Mouse (Mus musculus): ENCODE results near the gene Pilrb2. TPM values are rescaled to one million over a fixed set of nuclear protein-coding genes. Genes with fewer than 3 reads are reported as not detected.
"Not testable (repeated sequence)": the region's sequence is repeated elsewhere in the genome, so short reads cannot be mapped to it uniquely, and the experiment has no call there.

Pilrb2 gene
- total and polyA plus RNA-seq, 3 experiments: 25.9 to 71.7 TPM; not detected in 1

- peak within 1 kb of the TSS; percentile 5; the same call in 1 of the 2 replicates for H3K27ac ChIP-seq (ENCODE audit: control insufficient read depth, low read depth, low read length)
- not testable (repeated sequence) for H3K9ac ChIP-seq (ENCODE audit: control insufficient read depth, low read depth, low read length, poor library complexity, severe bottlenecking); H3K4me3 ChIP-seq (ENCODE audit: control insufficient read depth in 1 of 2, insufficient read depth in 1 of 2, low read depth in 2 of 2, low read length in 2 of 2)
Measured at GRCm38 (mm10) chr5:137835966-137836520, 35.6 kb downstream of the Pilrb2 start, which contains the start of gene Pilra. TSS of gene Pilra (minus strand) at chr5:137836281.

GRCm38 (mm10) chr5:137833500-137833899 lies 38.1 kb downstream of the Pilrb2 start:
- Histone ChIP-seq H3K9me3 (replicated peaks; ENCODE audit: insufficient read depth, low read length) (no peaks in the 10 kb centered on the region), H3K36me3 (ENCODE audit: control insufficient read depth in 1 of 2, insufficient read depth in 2 of 2, low read length in 2 of 2) (0 out of 4 replicates have a peak, but pooled peaks cover 0 to 3% of the 10 kb centered on the region in 2 experiments), H3K27ac (ENCODE audit: control insufficient read depth, low read depth, low read length) (no peak overlapping the region), H3K79me2 (ENCODE audit: control insufficient read depth, insufficient read depth, low read length, poor library complexity) (no peaks in the 10 kb centered on the region), H3K27me3 (ENCODE audit: control insufficient read depth in 1 of 2, insufficient read depth in 2 of 2, low read length in 2 of 2) (no peaks in the 10 kb centered on the region), H3K4me1 (ENCODE audit: control insufficient read depth in 1 of 2, insufficient read depth in 2 of 2, low read length in 2 of 2) (peaks cover 0 to 12% of the 10 kb centered on the region in 2 experiments; a peak in 2 of 4 replicates), H3K4me3 (ENCODE audit: control insufficient read depth in 1 of 2, insufficient read depth in 1 of 2, low read depth in 2 of 2, low read length in 2 of 2) (no peak overlapping the region), H3K9ac (ENCODE audit: control insufficient read depth, low read depth, low read length, poor library complexity, severe bottlenecking) (no peak overlapping the region)
- DNase-seq (ENCODE audit: low read depth, low spot score): no peak
- no peak for TF ChIP-seq GABPA (IDR thresholded peaks at IDR 0.05; ENCODE audit: low read depth, low read length)
- TF ChIP-seq BHLHE40 (IDR thresholded peaks at IDR 0.05; ENCODE audit: borderline replicate concordance, low read depth, low read length): no peak
- TF ChIP-seq USF2 (IDR thresholded peaks at IDR 0.05; ENCODE audit: borderline replicate concordance in 1 of 2, insufficient read depth in 1 of 2, low read depth in 1 of 2, low read length in 2 of 2): no peak
- TF ChIP-seq NRF1 (IDR thresholded peaks at IDR 0.05; ENCODE audit: insufficient read depth, low read depth, low read length, poor library complexity, severe bottlenecking): no peak
- TF ChIP-seq ELF1 (IDR thresholded peaks at IDR 0.05; ENCODE audit: low read depth, low read length): no peak
- TF ChIP-seq E2F4 (IDR thresholded peaks at IDR 0.05; ENCODE audit: borderline replicate concordance, low read depth, low read length): no peak
- TF ChIP-seq CHD1 (IDR thresholded peaks at IDR 0.05; ENCODE audit: low read depth, low read length): no peak
- no peak for TF ChIP-seq MEF2A (IDR thresholded peaks at IDR 0.05; ENCODE audit: extremely low read depth, insufficient replicate concordance, low read depth, low read length, poor library complexity, severe bottlenecking)
- TF ChIP-seq POLR2AphosphoS2 (IDR thresholded peaks at IDR 0.05; ENCODE audit: low read length): no peak
- no peak for TF ChIP-seq TCF12 (IDR thresholded peaks at IDR 0.05; ENCODE audit: low read depth, low read length)
- TF ChIP-seq ETS1 (IDR thresholded peaks at IDR 0.05; ENCODE audit: low read depth, low read length): no peak
- no peak for TF ChIP-seq MXI1 (IDR thresholded peaks at IDR 0.05; ENCODE audit: low read depth, low read length)
- TF ChIP-seq ZNF384 (IDR thresholded peaks at IDR 0.05; ENCODE audit: low read depth, low read length): no peak
- TF ChIP-seq MYC (IDR thresholded peaks at IDR 0.05; ENCODE audit: low read depth, low read length): no peak
- no peak for TF ChIP-seq USF1 (IDR thresholded peaks at IDR 0.05; ENCODE audit: low read depth, low read length)
- no peak for TF ChIP-seq JUND (IDR thresholded peaks at IDR 0.05; ENCODE audit: low read depth, low read length)
- TF ChIP-seq TBP (IDR thresholded peaks at IDR 0.05; ENCODE audit: low read depth, low read length): no peak
- TF ChIP-seq SMC3 (IDR thresholded peaks at IDR 0.05; ENCODE audit: low read depth, low read length): no peak
- TF ChIP-seq MYB (IDR thresholded peaks at IDR 0.05; ENCODE audit: low read depth, low read length): no peak

More at GRCm38 (mm10) chr5:137835966-137836520, 35.6 kb downstream of the Pilrb2 start, which contains the start of gene Pilra:
- not testable (repeated sequence) for H3K79me2 ChIP-seq (ENCODE audit: control insufficient read depth, insufficient read depth, low read length, poor library complexity); DNase-seq (ENCODE audit: low read depth, low spot score); H3K9me3 ChIP-seq (replicated peaks; ENCODE audit: insufficient read depth, low read length); H3K36me3 ChIP-seq (ENCODE audit: control insufficient read depth in 1 of 2, insufficient read depth in 2 of 2, low read length in 2 of 2); H3K27me3 ChIP-seq (ENCODE audit: control insufficient read depth in 1 of 2, insufficient read depth in 2 of 2, low read length in 2 of 2)
- H3K4me1 ChIP-seq (ENCODE audit: control insufficient read depth in 1 of 2, insufficient read depth in 2 of 2, low read length in 2 of 2): peaks cover 0 to 12% of the 10 kb centered on the region in 2 experiments; a peak in 2 of 4 replicates
- TF ChIP-seq EP300 (IDR thresholded peaks at IDR 0.05; ENCODE audit: low read depth in 1 of 2, low read length in 2 of 2): 0 out of 4 replicates have a peak, but pooled peaks of 1 of the 2 experiments have one; percentile 19
